Mouse (Mus musculus) adrenal gland, adult 10 weeks (tissue): ENCODE data around the gene Rock2. TPM values are rescaled to one million over a fixed set of nuclear protein-coding genes. Genes with fewer than 3 reads are reported as not detected.

Experiments used
- polyA plus RNA-seq: library from polyadenylated mRNA; stranded (reverse); fragments of 350-450 nt; fragmentation: Illumina TruSeq; extraction: RNeasy Lipid Tissue Mini Kit (QIAGEN cat#74804); gene quantifications from one replicate; pipeline ENCODE4 v1.2.3, GENCODE M21; 2014; ENCODE audit warnings: low read depth, low replicate concordance

Rock2 gene
- polyA plus RNA-seq, result 285 TPM

DNA sequence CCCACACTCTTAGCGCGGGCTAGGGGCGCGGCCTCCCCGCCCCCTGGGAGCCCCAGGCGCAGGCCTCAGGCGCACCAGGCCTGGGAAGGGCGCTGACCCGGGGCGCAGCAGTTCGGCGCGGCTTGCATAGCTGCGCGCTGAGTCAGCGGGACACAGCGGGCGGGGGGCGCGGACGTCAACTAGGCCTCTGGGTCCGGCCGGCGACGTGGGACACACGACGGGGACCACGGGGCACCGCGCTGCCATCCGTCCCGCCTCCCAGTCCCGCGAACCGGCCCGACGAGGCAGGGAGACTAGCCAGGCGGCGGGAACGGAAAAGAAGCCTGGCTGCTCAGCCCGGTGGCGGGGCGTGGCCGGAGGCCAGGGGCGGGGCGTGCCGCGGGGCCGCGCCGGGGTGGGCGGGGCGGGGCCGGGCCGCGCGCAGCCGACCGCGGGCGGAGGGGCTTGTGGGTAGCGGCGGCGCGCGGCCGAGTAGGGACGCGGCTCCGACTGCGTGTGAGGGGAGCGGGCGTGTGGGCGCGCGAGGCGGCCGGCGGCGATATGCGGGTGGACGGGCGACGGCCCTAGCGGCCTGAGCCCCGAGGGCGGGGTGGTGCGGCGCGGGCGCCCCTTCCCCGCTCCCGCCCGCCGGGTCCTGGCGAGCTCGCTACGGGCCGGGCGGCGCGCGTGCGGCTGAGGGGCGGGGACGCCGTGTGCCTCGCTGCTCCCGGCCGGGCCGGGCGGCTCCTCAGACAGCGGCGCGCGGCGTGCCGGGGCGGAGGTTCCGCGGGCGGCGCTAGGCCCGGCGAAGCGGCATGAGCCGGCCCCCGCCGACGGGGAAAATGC lies at the start of gene Rock2:
Rock2 (plus strand) TSS at position 500 of the 825 bp plus-strand sequence.

DNA sequence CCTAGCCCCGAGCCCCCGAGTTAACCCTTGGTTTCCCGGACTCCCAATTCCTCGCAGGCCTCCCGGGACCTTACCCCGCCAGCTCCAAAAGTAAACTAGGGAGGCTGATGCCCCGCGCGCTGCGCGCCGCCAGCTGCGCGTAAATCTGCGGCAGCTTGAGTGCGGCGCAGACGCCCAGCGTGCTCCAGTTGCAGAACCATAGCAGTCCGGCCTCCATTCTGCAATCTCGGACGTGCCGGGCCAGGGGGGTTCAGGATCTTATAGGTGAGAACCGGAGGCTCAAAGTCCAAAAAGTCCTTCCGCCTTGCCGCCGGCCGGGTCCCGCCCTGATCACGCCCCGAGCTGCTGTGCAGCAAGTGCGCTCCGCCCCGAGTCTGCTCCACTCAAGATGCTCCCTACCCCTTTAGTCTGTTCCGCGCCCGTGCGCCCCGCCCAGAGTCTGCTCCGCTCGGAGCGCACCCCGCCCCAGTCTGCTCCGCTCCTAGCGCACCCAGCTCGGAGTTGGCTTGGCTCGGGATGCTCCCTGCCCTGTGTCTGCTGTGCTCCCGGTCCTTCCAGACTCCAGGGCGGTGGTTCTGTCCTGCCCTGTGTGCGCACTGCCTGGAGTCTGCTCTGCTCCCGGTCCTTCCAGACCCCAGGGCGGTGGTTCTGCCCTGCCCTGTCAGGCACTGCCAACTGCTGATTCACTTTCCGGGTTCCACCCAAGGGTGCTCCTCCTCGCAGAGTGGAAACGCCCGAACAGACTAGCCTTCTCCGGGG lies 105.2 kb downstream of the Rock2 start, which contains the start of gene Pqlc3:
Pqlc3 (minus strand) TSS at position 670 of the 759 bp plus-strand sequence.

DNA sequence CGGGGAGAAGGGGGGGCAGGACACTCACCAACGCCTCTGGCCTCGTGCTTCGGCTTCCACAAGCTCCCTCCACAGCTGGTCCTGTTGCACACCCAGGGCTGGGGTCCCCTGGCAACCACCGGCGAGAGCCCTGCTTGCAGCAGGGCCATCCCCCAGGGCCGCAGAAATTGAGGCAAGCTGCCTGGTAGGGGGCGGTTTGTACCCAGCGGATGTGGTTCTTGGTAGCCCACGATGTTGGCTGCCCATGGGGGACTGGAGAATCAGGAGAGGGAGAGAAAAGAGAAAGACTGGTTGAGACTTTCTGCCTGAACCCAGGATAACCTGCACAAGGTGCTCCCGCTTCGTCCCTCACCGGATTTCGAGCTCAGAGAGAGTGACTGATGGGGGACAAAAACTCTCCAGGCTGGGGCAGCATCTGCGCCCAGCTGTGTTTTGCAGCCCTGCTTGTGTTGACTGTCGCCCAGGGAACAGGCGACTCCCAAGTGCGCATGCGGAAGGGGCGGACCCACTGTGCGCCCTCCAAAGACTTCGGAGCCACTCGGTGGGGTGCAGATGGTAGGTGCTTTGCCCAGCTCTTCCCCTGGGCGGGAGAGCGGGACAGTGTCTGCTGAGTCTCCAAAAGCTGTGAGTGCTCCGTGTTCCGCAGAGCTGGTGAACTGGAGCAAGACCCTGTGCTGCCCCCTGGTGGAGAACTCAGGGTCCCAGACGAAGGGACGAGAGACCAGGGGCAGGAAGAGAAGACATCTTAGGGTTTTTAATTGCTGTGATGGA lies 116.6 kb downstream of the Rock2 start, which contains the start of gene 2410004P03Rik:
2410004P03Rik (minus strand) TSS at position 628 of the 771 bp plus-strand sequence.

Other genes starting within 250 kb of the Rock2 start
- gene Ntsr2, start 241.5 kb upstream of the Rock2 start, polyA plus RNA-seq, result not detected
- 19.9 TPM for gene Greb1, start 94.0 kb upstream of the Rock2 start, polyA plus RNA-seq
- 77.7 TPM for gene E2f6, start 83.9 kb upstream of the Rock2 start, polyA plus RNA-seq
- gene Pqlc3, start 105.5 kb downstream of the Rock2 start, polyA plus RNA-seq, result 56.0 TPM
- gene 2410004P03Rik, start 116.8 kb downstream of the Rock2 start, polyA plus RNA-seq, result not detected